Mouse (Mus musculus) embryonic facial prominence, embryonic 14.5 days (tissue): ENCODE results near the gene Hoxc6. TPM values are rescaled to one million over a fixed set of nuclear protein-coding genes. Genes with fewer than 3 reads are reported as not detected.
A peak's percentile ranks its signal among the peaks of the same experiment; 100 is the strongest.

ENCODE experiments used
- ATAC-seq: fragments of 200-750 bp; cut with Nextera tagmentation; 2 replicates; pipeline ENCODE4 v1.8.0; 2017; ENCODE audit warnings: low read depth, moderate number of reproducible peaks, moderate TSS enrichment
- DNase-seq: peaks from one replicate; pipeline ENCODE4 v3.0.0-alpha.2; 2015; ENCODE audit warnings: low spot score
- H3K27ac ChIP-seq: fragments of 300-500 bp; sonication (generic); replicated peaks from 2 replicates; pipeline ENCODE4 v1.5.1; 2014; ENCODE audit warnings: low read depth, mild to moderate bottlenecking, low read length, moderate library complexity
- H3K27me3 ChIP-seq: fragments of 300-500 bp; sonication (generic); replicated peaks from 2 replicates; pipeline ENCODE4 v1.6.1; 2014; ENCODE audit warnings: low read length; ENCODE audit not compliant: control insufficient read depth, insufficient read depth
- H3K36me3 ChIP-seq: fragments of 300-500 bp; sonication (generic); 2 replicates; pipeline ENCODE4 v1.6.1; 2014; ENCODE audit warnings: low read length, mixed read lengths; ENCODE audit not compliant: control insufficient read depth, insufficient read depth
- H3K4me1 ChIP-seq: fragments of 300-500 bp; sonication (generic); 2 replicates; pipeline ENCODE4 v1.6.1; 2014; ENCODE audit warnings: antibody characterized with exemption, low read length; ENCODE audit not compliant: control insufficient read depth, insufficient read depth
- H3K4me2 ChIP-seq: fragments of 300-500 bp; sonication (generic); 2 replicates; pipeline ENCODE4 v1.6.1; 2014; ENCODE audit warnings: low read depth, mild to moderate bottlenecking, low read length, moderate library complexity, mixed read lengths
- H3K4me3 ChIP-seq: fragments of 300-500 bp; sonication (generic); 2 replicates; pipeline ENCODE4 v1.5.1; 2014; ENCODE audit warnings: low read depth, mild to moderate bottlenecking, low read length
- H3K9ac ChIP-seq: fragments of 300-500 bp; sonication (generic); 2 replicates; pipeline ENCODE4 v1.6.1; 2014; ENCODE audit warnings: low read depth, mild to moderate bottlenecking, low read length, moderate library complexity, mixed read lengths
- H3K9me3 ChIP-seq: fragments of 300-500 bp; sonication (generic); 2 replicates; pipeline ENCODE4 v1.6.1; 2016; ENCODE audit warnings: low read length; ENCODE audit not compliant: control insufficient read depth
- WGBS: fragments of 180-500 bp; shearing (Covaris S2); extraction: QIAGEN DNeasy Blood & Tissue Kit; methylation state at CpG from one replicate; pipeline ENCODE4 v1.1.7; 2014; 5-methylcytosine and 5-hydroxymethylcytosine counted together
- polyA plus RNA-seq: library from polyadenylated mRNA; unstranded; fragments of >200 nt; fragmentation: Nextera tagmentation; extraction: Ambion mirVana; gene quantifications from 2 replicates; pipeline ENCODE4 v1.2.1, GENCODE M21; 2014

Gene Hoxc6
- 0.25 and 0.93 TPM in 2 replicates for polyA plus RNA-seq

GRCm38 (mm10) chr15:102997939-102998355, at the start of gene Hoxc6:
Gene Hoxc6 (plus strand): TSS chr15:102998257.
- H3K9ac ChIP-seq: no peak within 1 kb of the TSS
- no peak for ATAC-seq
- no peak for DNase-seq
- no peaks in the 10 kb centered on the region for H3K36me3 ChIP-seq
- H3K9me3 ChIP-seq: no peaks in the 10 kb centered on the region
- no peak within 1 kb of the TSS for H3K27ac ChIP-seq
- 2% methylated on average over 19 of the region's 19 CpGs for WGBS
- peak within 1 kb of the TSS; percentile 44 for H3K4me3 ChIP-seq
- peaks cover 15% of the 10 kb centered on the region; the same call in 1 of the 2 replicates for H3K4me1 ChIP-seq
- peaks cover 98% of the 10 kb centered on the region for H3K27me3 ChIP-seq
- peak within 1 kb of the TSS; percentile 72 for H3K4me2 ChIP-seq

GRCm38 (mm10) chr15:102948842-102949241, 49.2 kb upstream of the Hoxc6 start:
- WGBS: 21% methylated on average over 2 of the region's 2 CpGs
- Histone ChIP-seq H3K4me2 (no peak overlapping the region), H3K9ac (no peak overlapping the region)

DNA sequence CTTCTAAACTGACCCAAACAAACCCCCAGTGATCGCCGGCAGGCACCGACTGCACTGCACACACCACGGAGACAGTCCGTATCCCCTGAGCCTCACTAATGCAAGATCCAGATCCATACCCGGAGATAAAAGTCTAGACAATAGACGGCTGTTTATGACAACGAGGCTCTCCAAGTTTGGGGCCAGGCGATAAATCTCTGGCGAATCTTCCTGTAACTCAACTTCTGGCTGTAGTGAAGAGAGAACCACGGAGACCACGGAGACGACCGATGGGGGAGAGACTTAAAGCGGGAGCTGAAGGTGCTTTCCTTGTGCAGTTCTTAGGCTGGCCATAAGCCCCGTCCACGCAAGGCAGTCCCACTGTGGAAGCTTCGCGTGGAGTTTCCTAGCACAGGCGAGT, 48.4 kb upstream of the Hoxc6 start:
- no peak for DNase-seq
- peaks cover 99% of the 10 kb centered on the region for H3K27me3 ChIP-seq
- no peaks in the 10 kb centered on the region for H3K9me3 ChIP-seq
- ATAC-seq: no peak
- no peak overlapping the region for H3K9ac ChIP-seq
- under 1% methylated on average over 20 of the region's 20 CpGs for WGBS
- H3K4me1 ChIP-seq: no peaks in the 10 kb centered on the region
- H3K36me3 ChIP-seq: no peaks in the 10 kb centered on the region
- H3K4me2 ChIP-seq: no peak overlapping the region
- no peak overlapping the region for H3K4me3 ChIP-seq
- H3K27ac ChIP-seq: no peak overlapping the region

More at GRCm38 (mm10) chr15:102948842-102949241, 49.2 kb upstream of the Hoxc6 start:
- Histone ChIP-seq H3K27ac (no peak overlapping the region), H3K4me3 (no peak overlapping the region), H3K9me3 (no peaks in the 10 kb centered on the region), H3K4me1 (no peaks in the 10 kb centered on the region), H3K36me3 (no peaks in the 10 kb centered on the region), H3K27me3 (peaks cover 100% of the 10 kb centered on the region)
- no peak for DNase-seq
- no peak for ATAC-seq

DNA sequence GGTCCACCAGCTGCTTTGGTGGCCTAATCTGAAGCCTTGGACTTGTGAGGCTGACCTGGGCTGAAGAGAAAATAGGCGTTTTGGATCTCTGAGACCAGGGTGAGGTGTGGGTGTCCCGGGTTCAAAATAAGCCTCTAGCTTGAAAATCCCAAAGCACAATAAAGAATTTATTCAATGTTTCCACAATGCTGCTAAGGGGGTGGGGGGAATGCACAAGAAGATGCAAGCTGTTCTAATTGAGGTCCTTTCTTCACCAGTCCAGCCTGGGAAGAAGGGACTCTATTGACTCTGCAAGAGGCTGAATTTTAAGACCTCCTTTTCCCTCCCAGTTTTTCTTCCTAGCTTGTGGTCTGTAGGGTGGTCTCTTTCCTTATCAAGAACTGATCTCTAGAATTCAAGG, 47.2 kb upstream of the Hoxc6 start:
- H3K27ac ChIP-seq: no peak overlapping the region
- H3K9me3 ChIP-seq: no peaks in the 10 kb centered on the region
- ATAC-seq: no peak
- DNase-seq: no peak
- WGBS: 9% methylated on average over 2 of the region's 2 CpGs
- H3K4me1 ChIP-seq: no peaks in the 10 kb centered on the region
- H3K4me3 ChIP-seq: no peak overlapping the region
- no peak overlapping the region for H3K9ac ChIP-seq
- H3K4me2 ChIP-seq: no peak overlapping the region
- H3K27me3 ChIP-seq: peaks cover 99% of the 10 kb centered on the region
- H3K36me3 ChIP-seq: no peaks in the 10 kb centered on the region

GRCm38 (mm10) chr15:102953561-102953960, 44.5 kb upstream of the Hoxc6 start:
- Histone ChIP-seq H3K4me3 (no peak overlapping the region), H3K27ac (no peak overlapping the region), H3K9me3 (no peaks in the 10 kb centered on the region), H3K4me2 (no peak overlapping the region), H3K36me3 (no peaks in the 10 kb centered on the region), H3K27me3 (peaks cover 99% of the 10 kb centered on the region), H3K4me1 (no peaks in the 10 kb centered on the region), H3K9ac (no peak overlapping the region)
- ATAC-seq (no peak), DNase-seq (no peak)
- 4% methylated on average over 6 of the region's 6 CpGs for WGBS

GRCm38 (mm10) chr15:102954192-102955006, 43.7 kb upstream of the Hoxc6 start, which contains the start of gene Hoxc11:
Gene Hoxc11 (plus strand): TSS chr15:102954427.
- Histone ChIP-seq H3K4me3 (0 out of 2 replicates have a peak within 1 kb of the TSS, but pooled peaks have one; percentile 10), H3K36me3 (no peaks in the 10 kb centered on the region), H3K4me2 (no peak within 1 kb of the TSS), H3K4me1 (no peaks in the 10 kb centered on the region), H3K9ac (no peak within 1 kb of the TSS), H3K27me3 (peaks cover 98% of the 10 kb centered on the region), H3K9me3 (no peaks in the 10 kb centered on the region), H3K27ac (no peak within 1 kb of the TSS)
- ATAC-seq (no peak), DNase-seq (no peak)
- 1% methylated on average over 51 of the region's 57 CpGs for WGBS

GRCm38 (mm10) chr15:102955007-102955382, 43.1 kb upstream of the Hoxc6 start:
- DNase-seq (no peak), ATAC-seq (no peak)
- H3K9me3 ChIP-seq: no peaks in the 10 kb centered on the region
- H3K9ac ChIP-seq: no peak overlapping the region
- peaks cover 98% of the 10 kb centered on the region for H3K27me3 ChIP-seq
- WGBS: under 1% methylated on average over 26 of the region's 28 CpGs
- no peak overlapping the region for H3K4me2 ChIP-seq
- H3K27ac ChIP-seq: no peak overlapping the region
- 0 out of 2 replicates have a peak overlapping the region, but pooled peaks have one; percentile 10 for H3K4me3 ChIP-seq
- no peaks in the 10 kb centered on the region for H3K36me3 ChIP-seq
- H3K4me1 ChIP-seq: no peaks in the 10 kb centered on the region

- peaks cover 98% of the 10 kb centered on the region for H3K27me3 ChIP-seq
- H3K9me3 ChIP-seq: no peaks in the 10 kb centered on the region
- ATAC-seq (no peak), DNase-seq (no peak)
- no peak overlapping the region for H3K27ac ChIP-seq
- no peaks in the 10 kb centered on the region for H3K4me1 ChIP-seq
- 2% methylated on average over 31 of the region's 40 CpGs for WGBS
- no peak overlapping the region for H3K9ac ChIP-seq
- H3K4me3 ChIP-seq: no peak overlapping the region
- no peaks in the 10 kb centered on the region for H3K36me3 ChIP-seq
- no peak overlapping the region for H3K4me2 ChIP-seq
Observed at GRCm38 (mm10) chr15:102955833-102956640, 42.0 kb upstream of the Hoxc6 start.
